Mouse (Mus musculus) liver, adult 2 months (tissue): ENCODE results near the gene Slc16a5. TPM values are rescaled to one million over a fixed set of nuclear protein-coding genes. Genes with fewer than 3 reads are reported as not detected.
A peak's percentile ranks its signal among the peaks of the same experiment; 100 is the strongest.

ENCODE experiments used
- DNase-seq: peaks from one replicate; pipeline ENCODE4 v3.0.0-alpha.2; 2011; ENCODE audit warnings: low read depth, low spot score; ENCODE audit errors: extremely low read depth
- H3K27ac ChIP-seq: fragments of 200-500 bp; replicated peaks from 2 replicates; pipeline ENCODE4 v1.5.1; 2012; ENCODE audit warnings: low read depth, mild to moderate bottlenecking, control low read depth, inconsistent platforms, low read length; ENCODE audit not compliant: insufficient read depth
- H3K27me3 ChIP-seq: fragments of 200-500 bp; 2 replicates; pipeline ENCODE4 v1.6.1; 2012; ENCODE audit warnings: mild to moderate bottlenecking, moderate library complexity, low read length, inconsistent platforms; ENCODE audit not compliant: control insufficient read depth, insufficient read depth
- H3K36me3 ChIP-seq: fragments of 200-500 bp; 2 replicates; pipeline ENCODE4 v1.6.1; 2012; ENCODE audit warnings: low read length, inconsistent platforms; ENCODE audit not compliant: control insufficient read depth, insufficient read depth
- H3K4me1 ChIP-seq: fragments of 200-500 bp; 2 replicates; pipeline ENCODE4 v1.6.1; 2011; ENCODE audit warnings: low read length; ENCODE audit not compliant: control insufficient read depth, insufficient read depth
- H3K4me3 ChIP-seq: fragments of 200-500 bp; 2 replicates; pipeline ENCODE4 v1.5.1; 2011; ENCODE audit warnings: low read depth, mild to moderate bottlenecking, control low read depth, low read length, moderate library complexity; ENCODE audit not compliant: insufficient read depth
- H3K79me2 ChIP-seq: fragments of 200-500 bp; 2 replicates; pipeline ENCODE4 v1.6.1; 2012; ENCODE audit warnings: inconsistent platforms, mild to moderate bottlenecking, low read length, moderate library complexity; ENCODE audit not compliant: control insufficient read depth, insufficient read depth
- H3K9ac ChIP-seq: fragments of 200-500 bp; 2 replicates; pipeline ENCODE4 v1.6.1; 2012; ENCODE audit warnings: low read depth, mild to moderate bottlenecking, control low read depth, inconsistent platforms, low read length
- CTCF ChIP-seq: fragments of 200-500 bp; IDR thresholded peaks from 2 replicates; pipeline ENCODE4 v1.5.1; 2011; ENCODE audit warnings: low read depth, low read length, control low read depth
- POLR2A ChIP-seq: fragments of 200-500 bp; IDR thresholded peaks from 2 replicates; pipeline ENCODE4 v1.6.1; 2011; ENCODE audit warnings: low read length, control low read depth; ENCODE audit not compliant: insufficient read depth; ENCODE audit errors: extremely low read depth
- WGBS: fragments of 180-500 bp; shearing (Covaris S2); methylation state at CpG from one replicate; pipeline ENCODE4 v1.1.7; 2018; 5-methylcytosine and 5-hydroxymethylcytosine counted together
- polyA plus RNA-seq: library from polyadenylated mRNA; depleted of rRNA; stranded (reverse); fragments of >200 nt; gene quantifications from 2 replicates; pipeline ENCODE4 v1.2.3, GENCODE M21; 2012
- total RNA-seq: library from RNA; depleted of rRNA; stranded (reverse); fragments of >200 nt; gene quantifications from 2 replicates; pipeline ENCODE4 v1.2.3, GENCODE M21; 2014

The Slc16a5 gene
- total and polyA plus RNA-seq, 2 experiments = 23.0 to 49.1 TPM

DNA sequence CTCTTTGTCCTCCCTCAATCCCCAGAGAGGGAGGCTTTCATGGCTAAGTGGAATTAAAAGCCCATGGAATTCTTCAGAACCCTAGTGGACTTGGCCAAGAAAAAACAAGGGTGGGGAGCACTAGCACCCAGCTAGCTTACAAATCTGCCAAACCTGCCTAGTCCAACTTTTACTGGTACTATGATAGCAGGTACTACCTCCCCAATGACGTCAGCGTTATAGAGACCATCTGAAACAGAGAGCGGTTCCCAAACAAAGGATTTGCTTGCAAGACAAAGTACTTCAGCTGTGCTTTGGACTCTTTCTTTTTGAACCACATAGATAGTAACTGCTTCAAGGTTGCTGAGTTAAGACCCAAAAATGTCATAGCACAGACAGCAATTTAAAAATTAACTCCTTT is 49.7 kb downstream of the Slc16a5 start:
- Histone ChIP-seq H3K4me3 (no peak overlapping the region), H3K27ac (no peak overlapping the region)
- WGBS = 62% methylated on average over 3 of the region's 3 CpGs

DNA sequence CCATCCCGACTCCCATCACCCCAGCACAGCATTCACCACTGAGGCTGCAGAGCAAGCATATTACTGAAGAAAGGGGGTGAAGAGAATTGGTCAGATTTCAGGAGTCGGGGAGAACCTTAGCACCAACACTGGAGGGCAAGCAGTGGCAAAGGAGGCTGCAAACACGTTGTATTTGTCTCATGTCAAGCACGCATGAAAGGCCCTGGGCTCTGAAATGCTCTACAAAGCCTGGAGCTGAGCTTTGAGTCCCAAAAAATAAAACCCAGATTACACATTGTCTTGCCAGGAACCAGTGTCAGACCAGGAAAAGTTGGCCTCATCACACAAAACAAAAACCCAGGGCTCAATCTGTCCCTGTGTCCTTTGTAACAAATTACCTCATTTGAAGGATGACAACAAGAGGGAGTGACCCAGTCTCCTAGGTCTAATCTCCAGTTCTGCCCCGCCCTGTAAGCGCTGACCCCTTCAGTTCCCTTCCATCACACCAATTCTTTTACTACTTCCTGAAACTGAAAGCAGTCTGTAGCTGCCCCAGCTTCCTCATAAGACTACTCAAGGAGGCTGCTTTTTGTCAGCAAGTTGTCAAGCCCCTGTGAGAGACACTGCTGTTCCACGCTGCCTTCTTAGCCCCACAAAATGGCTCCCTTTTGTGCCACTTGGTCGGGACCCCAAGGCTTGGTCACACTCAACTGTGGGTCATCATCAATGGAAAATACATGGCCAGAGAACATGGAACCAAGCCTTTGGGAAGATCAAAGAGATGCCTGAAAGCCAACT is 50.3 kb downstream of the Slc16a5 start:
- TF ChIP-seq CTCF (no peak), POLR2A (no peak)
- 64% methylated on average over 8 of the region's 8 CpGs for WGBS
- peak; percentile 31 for DNase-seq
- Histone ChIP-seq H3K4me3 (peak overlapping the region; percentile 92), H3K27ac (peak overlapping the region; percentile 25), H3K9ac (no peak overlapping the region), H3K36me3 (no peaks in the 10 kb centered on the region), H3K4me1 (peaks cover 13% of the 10 kb centered on the region), H3K79me2 (0 out of 2 replicates have a peak, but pooled peaks cover 3% of the 10 kb centered on the region), H3K27me3 (no peaks in the 10 kb centered on the region)

More for the DNA sequence above, 49.7 kb downstream of the Slc16a5 start:
- Histone ChIP-seq H3K27me3 (no peaks in the 10 kb centered on the region), H3K36me3 (no peaks in the 10 kb centered on the region), H3K79me2 (peaks cover 5% of the 10 kb centered on the region; the same call in 1 of the 2 replicates), H3K4me1 (peaks cover 13% of the 10 kb centered on the region), H3K9ac (no peak overlapping the region)
- TF ChIP-seq POLR2A = no peak
- no peak for TF ChIP-seq CTCF
- no peak for DNase-seq

DNA sequence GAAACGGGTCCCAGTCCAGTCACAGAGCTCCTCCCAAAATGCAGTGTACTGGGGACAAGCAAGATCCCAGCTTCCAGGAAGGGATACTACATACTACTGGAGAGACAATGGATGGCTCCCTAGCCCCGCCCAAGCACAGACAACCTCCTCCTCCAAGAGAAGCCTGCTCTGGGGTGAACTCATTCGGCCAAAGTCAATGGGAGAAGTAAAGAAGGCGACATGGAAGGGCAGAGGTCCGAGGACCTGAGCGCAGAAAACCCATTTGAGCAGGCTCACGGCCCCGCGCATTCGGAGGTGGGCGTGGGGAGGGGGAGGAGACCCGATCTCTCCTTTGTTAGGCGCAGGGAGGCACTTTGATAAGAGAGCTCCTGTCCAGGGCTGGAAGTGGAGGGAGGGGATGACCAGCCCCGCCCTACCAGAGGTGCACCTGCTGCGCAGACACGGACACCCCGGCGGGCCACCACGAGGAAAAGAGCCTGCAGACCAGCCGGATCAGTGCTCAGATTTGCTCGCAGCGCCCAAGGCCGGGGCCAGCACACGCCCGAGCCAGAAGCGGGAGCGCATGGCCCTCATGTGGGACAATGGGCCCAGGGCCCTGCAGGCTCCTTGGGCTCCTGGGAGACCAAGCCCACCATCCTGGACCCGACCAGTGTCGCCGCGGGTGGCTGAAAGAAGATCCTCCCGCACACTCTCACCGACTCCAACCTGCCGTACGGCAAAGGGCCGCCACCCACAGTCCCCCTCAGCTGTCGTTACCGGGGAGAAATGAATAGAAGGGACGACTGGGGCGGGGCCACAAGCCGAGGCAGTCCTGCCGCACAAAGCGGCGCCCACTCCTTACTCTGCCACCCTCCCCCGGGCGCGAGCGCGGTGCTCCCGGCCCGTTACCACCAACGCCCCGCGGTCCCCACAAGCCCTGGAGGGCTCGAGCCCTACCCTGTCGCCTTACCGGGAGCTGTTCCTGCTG is 51.3 kb downstream of the Slc16a5 start:
- H3K4me1 ChIP-seq = peaks cover 11% of the 10 kb centered on the region; the same call in 1 of the 2 replicates
- no peak for DNase-seq
- 2% methylated on average over 57 of the region's 57 CpGs for WGBS

DNA sequence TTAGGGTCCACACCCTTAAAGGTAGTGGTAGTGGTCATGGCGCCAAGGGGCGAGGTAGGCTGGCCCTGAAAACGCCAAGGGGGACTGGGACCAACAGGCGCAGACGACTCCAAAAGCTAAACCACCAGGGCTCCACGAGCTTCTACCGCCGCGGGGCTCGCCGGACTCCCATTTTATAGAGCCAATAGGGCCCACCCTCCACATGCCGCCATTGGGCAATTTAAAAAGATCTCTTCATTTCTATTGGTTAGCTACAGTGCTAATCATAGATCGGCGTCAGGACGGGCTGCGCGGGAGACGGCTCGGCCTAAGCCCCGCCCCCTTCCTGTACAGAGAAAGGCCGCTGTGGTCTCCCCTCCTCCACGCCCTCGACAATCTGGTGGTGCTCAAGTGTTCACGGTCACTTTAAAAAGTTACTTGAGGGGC is 52.0 kb downstream of the Slc16a5 start, which contains the start of gene Jpt1:
TSS of gene Jpt1 (minus strand) at position 150 of the 426 bp plus-strand sequence.
- peak within 1 kb of the TSS; percentile 53 for H3K27ac ChIP-seq
- H3K79me2 ChIP-seq = 0 out of 2 replicates have a peak, but pooled peaks cover 3% of the 10 kb centered on the region
- no peaks in the 10 kb centered on the region for H3K36me3 ChIP-seq
- H3K4me1 ChIP-seq = peaks cover 10% of the 10 kb centered on the region
- WGBS = under 1% methylated on average over 24 of the region's 24 CpGs
- peak within 1 kb of the TSS; percentile 96 for H3K9ac ChIP-seq
- peak within 1 kb of the TSS; percentile 92 for H3K4me3 ChIP-seq
- H3K27me3 ChIP-seq = no peaks in the 10 kb centered on the region
- DNase-seq = peak; percentile 87
- peak; percentile 99 for TF ChIP-seq POLR2A
- no peak for TF ChIP-seq CTCF

More for the DNA sequence above, 51.3 kb downstream of the Slc16a5 start:
- H3K27ac ChIP-seq = peak overlapping the region; percentile 53
- no peak for TF ChIP-seq POLR2A
- TF ChIP-seq CTCF = no peak
- H3K79me2 ChIP-seq = 0 out of 2 replicates have a peak, but pooled peaks cover 3% of the 10 kb centered on the region
- H3K9ac ChIP-seq = peak overlapping the region; percentile 96
- no peaks in the 10 kb centered on the region for H3K27me3 ChIP-seq
- peak overlapping the region; percentile 92 for H3K4me3 ChIP-seq
- H3K36me3 ChIP-seq = no peaks in the 10 kb centered on the region

- no peak for DNase-seq
- H3K27me3 ChIP-seq = no peaks in the 10 kb centered on the region
- 0 out of 2 replicates have a peak, but pooled peaks cover 3% of the 10 kb centered on the region for H3K79me2 ChIP-seq
- H3K9ac ChIP-seq = no peak overlapping the region
- H3K4me3 ChIP-seq = no peak overlapping the region
- TF ChIP-seq POLR2A (no peak), CTCF (no peak)
- WGBS = 59% methylated on average over 6 of the region's 6 CpGs
- no peak overlapping the region for H3K27ac ChIP-seq
- peaks cover 5% of the 10 kb centered on the region for H3K4me1 ChIP-seq
- H3K36me3 ChIP-seq = no peaks in the 10 kb centered on the region
Observed at GRCm38 (mm10) chr11:115515021-115515420, 52.7 kb downstream of the Slc16a5 start.
